Mouse (Mus musculus) intestine, postnatal 0 days (tissue): ENCODE data around the gene Zdhhc22. TPM values are rescaled to one million over a fixed set of nuclear protein-coding genes. Genes with fewer than 3 reads are reported as not detected.

ENCODE experiments used
- ATAC-seq: fragments of 200-750 bp; cut with Nextera tagmentation; 2 replicates; pipeline ENCODE4 v1.8.0; 2017; ENCODE audit warnings: mild to moderate bottlenecking, moderate TSS enrichment, moderate library complexity
- H3K27ac ChIP-seq: fragments of 300-500 bp; sonication (generic); 2 replicates; pipeline ENCODE4 v1.5.1; 2014; ENCODE audit warnings: mild to moderate bottlenecking, low read depth, low read length, moderate library complexity
- H3K27me3 ChIP-seq: fragments of 300-500 bp; sonication (generic); replicated peaks from 2 replicates; pipeline ENCODE4 v1.6.1; 2014; ENCODE audit warnings: low read length, mixed read lengths; ENCODE audit not compliant: control insufficient read depth, insufficient read depth
- H3K36me3 ChIP-seq: fragments of 300-500 bp; sonication (generic); 2 replicates; pipeline ENCODE4 v1.6.1; 2014; ENCODE audit warnings: mild to moderate bottlenecking, moderate library complexity; ENCODE audit not compliant: control insufficient read depth, insufficient read depth
- H3K4me1 ChIP-seq: fragments of 300-500 bp; sonication (generic); replicated peaks from 2 replicates; pipeline ENCODE4 v1.6.1; 2014; ENCODE audit warnings: antibody characterized with exemption, low read length, mixed read lengths; ENCODE audit not compliant: control insufficient read depth, insufficient read depth
- H3K4me2 ChIP-seq: fragments of 300-500 bp; sonication (generic); replicated peaks from 2 replicates; pipeline ENCODE4 v1.6.1; 2014; ENCODE audit warnings: low read depth, mild to moderate bottlenecking, moderate library complexity
- H3K4me3 ChIP-seq: fragments of 300-500 bp; sonication (generic); 2 replicates; pipeline ENCODE4 v1.5.1; 2014; ENCODE audit warnings: low read depth, low read length
- H3K9ac ChIP-seq: fragments of 300-500 bp; sonication (generic); 2 replicates; pipeline ENCODE4 v1.6.1; 2014; ENCODE audit warnings: mild to moderate bottlenecking, low read depth, low read length
- H3K9me3 ChIP-seq: fragments of 300-500 bp; sonication (generic); 2 replicates; pipeline ENCODE4 v1.6.1; 2016; ENCODE audit warnings: mixed run types; ENCODE audit not compliant: control insufficient read depth
- CTCF ChIP-seq: sonication (generic); IDR thresholded peaks from 2 replicates; pipeline ENCODE4 v1.5.1; 2016; ENCODE audit warnings: low read depth, mild to moderate bottlenecking, control low read depth, antibody characterized with exemption, moderate library complexity
- WGBS: fragments of 180-500 bp; shearing (Covaris S2); extraction: QIAGEN DNeasy Blood & Tissue Kit; methylation state at CpG from one replicate; pipeline ENCODE4 v1.1.7; 2014; 5-methylcytosine and 5-hydroxymethylcytosine counted together
- polyA plus RNA-seq: library from polyadenylated mRNA; unstranded; fragments of >200 nt; fragmentation: Nextera tagmentation; extraction: Ambion mirVana; gene quantifications from 2 replicates; pipeline ENCODE4 v1.2.1, GENCODE M21; 2015

Gene Zdhhc22
- polyA plus RNA-seq, 1 experiment from 2014 or later, result 0.46 TPM

DNA sequence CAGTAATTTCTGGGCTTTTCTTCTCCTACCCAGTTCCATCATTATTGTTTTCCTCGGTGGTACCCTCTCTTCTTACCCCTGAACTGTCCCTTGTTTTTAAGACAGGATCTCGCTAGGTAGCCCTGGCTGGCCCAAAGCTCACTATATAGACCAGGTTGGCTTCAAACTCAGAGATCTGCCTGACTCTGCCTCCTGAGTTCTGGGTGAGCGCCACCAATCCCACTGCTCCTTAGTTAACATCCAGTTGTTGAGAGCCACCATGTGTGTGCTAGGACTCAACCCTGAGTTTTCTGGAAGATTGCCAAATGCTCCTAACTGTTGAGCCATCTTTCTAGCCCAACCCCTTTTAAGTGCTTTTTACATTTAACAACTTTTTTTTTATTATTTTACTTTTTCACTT lies 39.3 kb downstream of the Zdhhc22 start:
- no peaks in the 10 kb centered on the region for H3K9me3 ChIP-seq
- WGBS, result 97% methylated on average over 3 of the region's 3 CpGs
- TF ChIP-seq CTCF, result no peak
- no peak overlapping the region for H3K27ac ChIP-seq
- no peak overlapping the region for H3K4me2 ChIP-seq
- H3K4me3 ChIP-seq, result no peak overlapping the region
- peaks cover 8% of the 10 kb centered on the region; the same call in 1 of the 2 replicates for H3K27me3 ChIP-seq
- no peaks in the 10 kb centered on the region; the same call in 1 of the 2 replicates for H3K36me3 ChIP-seq
- no peak for ATAC-seq
- H3K9ac ChIP-seq, result no peak overlapping the region
- 0 out of 2 replicates have a peak, but pooled peaks cover 3% of the 10 kb centered on the region for H3K4me1 ChIP-seq

DNA sequence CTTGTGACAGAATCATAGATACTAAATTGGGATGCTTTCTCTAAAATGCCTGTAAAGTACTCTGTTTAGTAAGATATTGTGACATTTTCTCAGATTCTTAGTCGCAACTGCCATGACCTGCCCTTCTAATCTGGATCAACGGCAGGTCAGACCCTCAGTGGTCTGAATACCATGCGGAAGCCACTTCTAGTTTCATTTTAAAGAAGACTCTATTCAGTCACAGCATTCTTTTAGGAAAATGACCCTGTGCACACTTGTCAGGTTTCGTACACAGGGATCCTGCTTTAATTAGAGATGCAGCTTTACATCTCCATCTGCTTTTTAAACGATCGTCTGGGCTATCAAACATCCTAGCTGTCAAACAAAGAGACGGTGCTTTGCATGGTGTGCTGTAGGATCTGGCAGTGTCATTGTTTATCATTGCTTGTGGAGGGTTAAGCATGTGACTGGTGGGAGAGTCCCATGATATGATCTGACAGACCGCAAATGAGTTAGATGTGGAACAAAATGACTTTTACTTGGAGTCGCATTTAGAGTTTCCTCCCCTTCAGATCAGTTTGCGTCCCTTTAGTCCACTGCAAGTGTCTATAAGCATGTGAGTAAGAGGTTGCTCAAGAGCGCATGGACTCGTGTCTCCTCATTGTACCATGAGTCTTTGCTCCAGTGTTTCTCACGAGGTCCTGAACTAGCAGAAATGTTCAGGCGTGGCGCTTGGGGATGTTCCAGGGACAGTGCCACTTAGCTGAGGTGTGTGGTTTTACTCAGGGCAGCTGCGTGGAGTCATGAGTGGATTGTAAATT lies 39.9 kb downstream of the Zdhhc22 start:
- H3K36me3 ChIP-seq, result no peaks in the 10 kb centered on the region
- no peak overlapping the region for H3K4me3 ChIP-seq
- no peaks in the 10 kb centered on the region for H3K9me3 ChIP-seq
- H3K27ac ChIP-seq, result no peak overlapping the region
- 0 out of 2 replicates have a peak, but pooled peaks cover 3% of the 10 kb centered on the region for H3K4me1 ChIP-seq
- ATAC-seq, result no peak
- H3K4me2 ChIP-seq, result no peak overlapping the region
- H3K27me3 ChIP-seq, result peaks cover 8% of the 10 kb centered on the region; the same call in 1 of the 2 replicates
- WGBS, result 67% methylated on average over 16 of the region's 16 CpGs
- TF ChIP-seq CTCF, result no peak
- H3K9ac ChIP-seq, result no peak overlapping the region

DNA sequence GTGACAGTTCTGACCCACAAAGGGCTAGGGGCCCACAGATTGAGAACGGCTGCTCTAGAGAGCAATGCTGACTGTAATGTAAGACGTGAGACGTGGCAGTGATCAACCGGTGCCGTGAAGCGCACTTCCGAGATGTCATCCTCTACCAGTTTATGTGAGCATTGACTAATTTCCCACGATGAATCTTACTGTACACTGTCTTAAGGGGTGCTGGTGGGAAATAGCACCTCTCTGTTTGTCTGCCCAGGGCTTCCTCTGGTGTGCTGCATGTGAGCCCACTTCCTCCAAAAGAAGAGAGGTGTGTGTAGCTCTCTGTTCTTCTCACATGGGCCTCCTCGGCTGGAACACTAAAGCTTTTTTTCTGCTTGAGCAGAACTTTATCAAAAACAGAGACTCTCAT lies 40.7 kb downstream of the Zdhhc22 start:
- ATAC-seq, result no peak
- Histone ChIP-seq H3K4me1 (0 out of 2 replicates have a peak, but pooled peaks cover 3% of the 10 kb centered on the region), H3K4me3 (no peak overlapping the region), H3K27ac (no peak overlapping the region), H3K36me3 (no peaks in the 10 kb centered on the region), H3K4me2 (no peak overlapping the region), H3K9ac (no peak overlapping the region), H3K9me3 (no peaks in the 10 kb centered on the region), H3K27me3 (peaks cover 8% of the 10 kb centered on the region; the same call in 1 of the 2 replicates)
- no peak for TF ChIP-seq CTCF
- 85% methylated on average over 9 of the region's 9 CpGs for WGBS

DNA sequence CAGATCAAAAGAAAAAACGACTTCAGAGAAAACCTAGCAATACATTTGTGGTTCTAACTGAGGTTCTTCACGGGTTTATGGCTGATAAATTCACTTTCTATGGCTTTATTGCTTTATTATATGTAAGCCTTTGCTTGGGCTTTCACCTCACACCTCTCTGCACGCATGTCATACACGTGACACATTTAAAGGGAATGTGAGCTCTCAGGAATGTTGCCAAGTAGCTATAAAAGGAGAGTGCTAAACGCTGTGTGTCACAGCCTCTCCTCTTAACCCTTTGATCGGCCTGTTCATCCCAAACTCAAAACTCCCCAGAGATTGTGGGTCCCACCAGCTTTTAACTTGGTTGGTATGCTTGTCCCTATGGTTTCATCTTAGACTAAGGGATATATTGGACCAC lies 41.6 kb downstream of the Zdhhc22 start:
- Histone ChIP-seq H3K9ac (no peak overlapping the region), H3K36me3 (no peaks in the 10 kb centered on the region), H3K4me3 (no peak overlapping the region), H3K9me3 (no peaks in the 10 kb centered on the region), H3K27ac (no peak overlapping the region), H3K4me1 (0 out of 2 replicates have a peak, but pooled peaks cover 3% of the 10 kb centered on the region), H3K4me2 (no peak overlapping the region), H3K27me3 (peaks cover 8% of the 10 kb centered on the region; the same call in 1 of the 2 replicates)
- WGBS, result 14% methylated on average over 6 of the region's 6 CpGs
- ATAC-seq, result no peak; the same call in 1 of the 2 replicates
- TF ChIP-seq CTCF, result no peak

DNA sequence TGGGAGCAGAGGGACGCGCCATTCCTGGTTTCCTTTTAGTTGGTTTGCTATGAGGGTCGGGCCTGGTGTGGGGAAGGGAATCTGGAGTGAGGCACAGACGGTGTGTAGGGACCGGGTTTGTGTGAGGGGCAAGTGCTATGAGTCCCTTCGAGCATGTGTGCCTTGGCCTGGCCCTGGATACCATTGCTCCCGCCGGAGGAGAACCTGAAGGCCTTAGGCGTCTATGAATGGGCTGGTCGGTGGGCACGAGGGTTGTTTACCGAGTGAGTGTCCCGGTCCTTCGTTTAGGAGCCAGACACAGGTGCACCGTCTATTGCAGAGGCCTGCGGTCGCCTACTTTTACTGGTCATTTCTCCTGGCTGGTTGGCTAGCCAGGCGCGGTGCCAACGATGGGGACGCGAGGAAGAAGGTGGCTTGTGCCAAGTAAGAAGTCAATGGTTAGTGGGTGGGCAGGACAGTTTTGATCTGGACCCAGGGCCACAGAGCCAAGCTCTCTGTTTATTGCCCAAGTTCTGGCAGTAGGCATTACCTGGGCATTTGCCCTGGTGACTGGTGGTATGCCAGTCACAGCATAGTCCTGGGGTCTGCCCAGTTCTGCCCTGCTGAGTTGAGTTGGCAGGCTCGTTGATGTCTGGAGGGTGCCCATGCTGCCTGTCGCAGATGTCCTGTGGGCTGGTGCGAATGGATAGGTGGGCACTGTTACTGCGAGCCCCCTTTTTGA lies 42.4 kb downstream of the Zdhhc22 start:
- H3K36me3 ChIP-seq, result no peaks in the 10 kb centered on the region
- no peak for TF ChIP-seq CTCF
- peak overlapping the region; percentile 50 for H3K27ac ChIP-seq
- H3K9me3 ChIP-seq, result no peaks in the 10 kb centered on the region
- WGBS, result 17% methylated on average over 26 of the region's 26 CpGs
- H3K4me1 ChIP-seq, result 0 out of 2 replicates have a peak, but pooled peaks cover 3% of the 10 kb centered on the region
- peak overlapping the region; percentile 79 for H3K4me2 ChIP-seq
- peak overlapping the region; percentile 53 for H3K9ac ChIP-seq
- peak overlapping the region; percentile 60 for H3K4me3 ChIP-seq
- H3K27me3 ChIP-seq, result peaks cover 11% of the 10 kb centered on the region; the same call in 1 of the 2 replicates
- 0 out of 2 replicates have a peak, but pooled peaks have one; percentile 17 for ATAC-seq
